Mouse (Mus musculus) cerebellum, adult 8-10 months (tissue): Measurements from ENCODE around the gene Gm765.

Experiments used
- DNase-seq: peaks from one replicate; pipeline ENCODE4 v3.0.0; 2022

The Gm765 gene

GRCm38 (mm10) chr6:98342654-98343053 lies at the start of gene Gm765:
TSS of gene Gm765 (minus strand) at chr6:98342754.
- DNase-seq, result no peak

GRCm38 (mm10) chr6:98385487-98385886 lies 42.9 kb upstream of the Gm765 start:
- DNase-seq, result no peak

- no peak for DNase-seq
These were observed 41.9 kb upstream of the Gm765 start for GRCm38 (mm10) chr6:98384431-98384830.

GRCm38 (mm10) chr6:98383411-98383810 lies 40.9 kb upstream of the Gm765 start:
- no peak for DNase-seq

GRCm38 (mm10) chr6:98366199-98366598 lies 23.6 kb upstream of the Gm765 start:
- DNase-seq, result no peak

- DNase-seq, result no peak
These were observed 12.7 kb upstream of the Gm765 start for GRCm38 (mm10) chr6:98355271-98355670.

- DNase-seq, result no peak
These were observed 10.7 kb upstream of the Gm765 start for GRCm38 (mm10) chr6:98353285-98353684.

GRCm38 (mm10) chr6:98332714-98333113 lies 9.8 kb downstream of the Gm765 start:
- DNase-seq, result no peak

GRCm38 (mm10) chr6:98311659-98312058 lies 30.9 kb downstream of the Gm765 start:
- no peak for DNase-seq

GRCm38 (mm10) chr6:98307647-98308046 lies 34.9 kb downstream of the Gm765 start:
- no peak for DNase-seq

GRCm38 (mm10) chr6:98307159-98307558 lies 35.4 kb downstream of the Gm765 start:
- DNase-seq, result no peak

- no peak for DNase-seq
These were observed 50.5 kb downstream of the Gm765 start for GRCm38 (mm10) chr6:98292064-98292463.

GRCm38 (mm10) chr6:98288316-98288715 lies 54.2 kb downstream of the Gm765 start:
- no peak for DNase-seq

- no peak for DNase-seq
These were observed 55.0 kb downstream of the Gm765 start for GRCm38 (mm10) chr6:98287521-98287920.

- DNase-seq, result no peak
These were observed 57.4 kb downstream of the Gm765 start for GRCm38 (mm10) chr6:98285190-98285589.

- DNase-seq, result no peak
These were observed 59.8 kb downstream of the Gm765 start for GRCm38 (mm10) chr6:98282791-98283190.

GRCm38 (mm10) chr6:98271553-98271952 lies 71.0 kb downstream of the Gm765 start:
- DNase-seq, result peak; percentile 3

GRCm38 (mm10) chr6:98262961-98263360 lies 79.6 kb downstream of the Gm765 start:
- DNase-seq, result no peak

- DNase-seq, result no peak
These were observed 83.5 kb downstream of the Gm765 start for GRCm38 (mm10) chr6:98259016-98259415.

- DNase-seq, result no peak
These were observed 96.1 kb downstream of the Gm765 start for GRCm38 (mm10) chr6:98246449-98246848.

- no peak for DNase-seq
These were observed 99.4 kb downstream of the Gm765 start for GRCm38 (mm10) chr6:98243186-98243585.

- no peak for DNase-seq
These were observed 101.8 kb downstream of the Gm765 start for GRCm38 (mm10) chr6:98240561-98241272.

- no peak for DNase-seq
These were observed 108.5 kb downstream of the Gm765 start for GRCm38 (mm10) chr6:98234097-98234496.

GRCm38 (mm10) chr6:98223923-98224322 lies 118.6 kb downstream of the Gm765 start:
- DNase-seq, result no peak

GRCm38 (mm10) chr6:98221970-98222369 lies 120.6 kb downstream of the Gm765 start:
- no peak for DNase-seq
